Mouse (Mus musculus) limb, embryonic 10.5 days (tissue): ENCODE data around the gene Trim24. TPM values are rescaled to one million over a fixed set of nuclear protein-coding genes. Genes with fewer than 3 reads are reported as not detected.
A peak's percentile ranks its signal among the peaks of the same experiment; 100 is the strongest.
"Not testable (repeated sequence)": the region's sequence is repeated elsewhere in the genome, so short reads cannot be mapped to it uniquely, and the experiment has no call there.

Experiments used
- DNase-seq: peaks from one replicate; pipeline ENCODE4 v3.0.0-alpha.2; 2017; ENCODE audit warnings: low spot score
- H3K27ac ChIP-seq: fragments of 300-500 bp; sonication (generic); 2 replicates; pipeline ENCODE4 v1.5.1; 2016; ENCODE audit warnings: mild to moderate bottlenecking
- H3K27me3 ChIP-seq: fragments of 300-500 bp; sonication (generic); 2 replicates; pipeline ENCODE4 v1.6.1; 2016; ENCODE audit warnings: low read depth, mild to moderate bottlenecking; ENCODE audit not compliant: poor library complexity, severe bottlenecking
- H3K36me3 ChIP-seq: fragments of 300-500 bp; sonication (generic); 2 replicates; pipeline ENCODE4 v1.6.1; 2016; ENCODE audit warnings: mild to moderate bottlenecking, moderate library complexity
- H3K4me1 ChIP-seq: fragments of 300-500 bp; sonication (generic); 2 replicates; pipeline ENCODE4 v1.6.1; 2016
- H3K4me3 ChIP-seq: fragments of 300-500 bp; sonication (generic); 2 replicates; pipeline ENCODE4 v1.5.1; 2016; ENCODE audit warnings: mild to moderate bottlenecking, moderate library complexity
- H3K9me3 ChIP-seq: fragments of 300-500 bp; sonication (generic); replicated peaks from 2 replicates; pipeline ENCODE4 v1.6.1; 2016; ENCODE audit warnings: mild to moderate bottlenecking
- WGBS: fragments of 180-500 bp; shearing (Covaris S2); methylation state at CpG from one replicate; pipeline ENCODE4 v1.1.7; 2016; 5-methylcytosine and 5-hydroxymethylcytosine counted together
- polyA plus RNA-seq: library from polyadenylated mRNA; unstranded; fragments of >200 nt; fragmentation: Nextera tagmentation; extraction: Ambion mirVana; gene quantifications from 2 replicates; pipeline ENCODE4 v1.2.1, GENCODE M21; 2016

Trim24 gene
- polyA plus RNA-seq, 1 experiment from 2014 or later, result 21.9 TPM

DNA sequence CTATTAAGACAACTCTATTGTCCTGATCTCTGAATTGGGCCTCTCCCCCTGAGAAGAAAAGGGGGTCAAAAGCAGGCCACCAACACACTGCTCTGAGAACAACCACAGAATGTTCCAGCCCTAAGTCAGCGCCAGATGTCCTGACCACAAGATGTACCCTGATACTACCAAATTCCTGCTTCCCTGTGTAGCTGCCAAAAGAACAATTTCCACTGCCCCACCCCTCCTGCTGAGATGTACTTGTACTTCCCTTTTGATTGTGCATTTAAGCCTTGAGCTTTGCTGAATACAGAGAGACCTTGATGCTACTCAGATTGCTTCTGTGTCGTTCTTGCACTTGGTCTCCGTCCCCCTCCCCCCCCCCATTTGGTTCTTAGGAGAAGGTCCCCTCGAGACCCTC lies 23.1 kb upstream of the Trim24 start:
- not testable (repeated sequence) for DNase-seq, H3K27me3 ChIP-seq, H3K9me3 ChIP-seq, H3K4me3 ChIP-seq, H3K36me3 ChIP-seq, H3K4me1 ChIP-seq, H3K27ac ChIP-seq
- 97% methylated on average over 4 of the region's 4 CpGs for WGBS

- H3K27me3 ChIP-seq, result no peaks in the 10 kb centered on the region
- H3K4me1 ChIP-seq, result no peaks in the 10 kb centered on the region
- WGBS, result 90% methylated on average over 2 of the region's 2 CpGs
- no peak overlapping the region for H3K4me3 ChIP-seq
- no peak for DNase-seq
- no peaks in the 10 kb centered on the region for H3K36me3 ChIP-seq
- no peaks in the 10 kb centered on the region for H3K9me3 ChIP-seq
- no peak overlapping the region for H3K27ac ChIP-seq
These were observed 19.3 kb upstream of the Trim24 start for GRCm38 (mm10) chr6:37851352-37851751.

DNA sequence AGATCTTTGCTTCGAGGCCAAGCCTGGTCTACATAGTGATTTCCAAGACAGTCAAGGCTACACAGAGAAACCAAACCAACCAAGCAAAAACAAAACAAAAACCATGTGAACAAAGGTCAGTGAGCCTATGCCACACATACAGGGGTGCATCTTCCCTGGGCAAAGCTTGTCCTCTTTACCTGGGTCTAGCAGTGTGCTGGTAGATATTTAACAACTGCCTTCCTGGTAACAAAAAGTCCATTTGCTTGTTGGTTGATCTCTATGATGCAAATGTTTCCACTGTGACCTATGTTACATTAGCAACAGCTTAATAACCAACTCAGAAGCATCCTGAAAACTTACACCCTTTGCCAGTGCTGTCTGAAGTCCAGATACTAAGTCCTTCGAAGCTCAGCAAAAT lies 17.3 kb upstream of the Trim24 start:
- Histone ChIP-seq H3K4me3 (no peak overlapping the region), H3K4me1 (no peaks in the 10 kb centered on the region), H3K9me3 (no peaks in the 10 kb centered on the region), H3K27me3 (no peaks in the 10 kb centered on the region), H3K36me3 (no peaks in the 10 kb centered on the region), H3K27ac (no peak overlapping the region)
- WGBS, result 90% methylated on average over 2 of the region's 2 CpGs
- DNase-seq, result no peak

DNA sequence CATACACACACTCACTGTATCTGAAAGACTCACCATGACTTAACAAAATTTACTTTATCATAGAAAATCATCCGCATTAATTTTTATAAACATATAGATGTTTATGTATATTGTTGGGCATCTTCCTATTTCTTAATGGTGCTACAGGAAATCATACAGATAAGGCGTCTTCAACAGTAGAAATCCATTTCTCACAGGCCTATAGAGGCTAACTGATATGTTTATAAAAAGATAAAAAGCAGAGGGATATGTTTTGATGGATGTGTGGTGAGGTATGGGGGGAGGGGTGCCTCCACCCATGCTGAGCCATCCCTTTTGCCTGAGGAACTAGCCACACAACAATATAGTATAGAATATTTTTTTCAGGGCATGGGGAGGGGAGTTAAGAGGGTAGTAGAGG lies 15.2 kb upstream of the Trim24 start:
- Histone ChIP-seq H3K4me1 (no peaks in the 10 kb centered on the region), H3K36me3 (no peaks in the 10 kb centered on the region), H3K4me3 (no peak overlapping the region), H3K9me3 (no peaks in the 10 kb centered on the region), H3K27ac (no peak overlapping the region), H3K27me3 (no peaks in the 10 kb centered on the region)
- no peak for DNase-seq
- WGBS, result 93% methylated on average over 2 of the region's 2 CpGs

DNA sequence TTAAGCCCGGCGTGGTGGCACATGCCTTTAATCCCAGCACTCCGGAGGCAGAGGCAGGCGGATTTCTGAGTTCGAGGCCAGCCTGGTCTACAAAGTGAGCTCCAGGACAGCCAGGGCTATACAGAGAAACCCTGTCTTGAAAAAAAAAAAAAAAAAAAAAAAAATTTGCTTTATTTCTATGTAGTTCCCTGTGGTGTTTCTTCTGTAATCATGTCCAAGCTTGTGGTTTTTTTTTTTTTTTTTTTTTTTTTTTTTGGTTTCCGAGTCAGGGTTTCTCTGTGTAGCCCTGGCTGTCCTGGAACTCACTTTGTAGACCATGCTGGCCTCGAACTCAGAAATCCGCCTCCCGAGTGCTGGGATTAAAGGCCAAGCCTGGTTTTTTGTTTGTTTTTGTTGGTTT lies 14.3 kb upstream of the Trim24 start:
- not testable (repeated sequence) for H3K27ac ChIP-seq, H3K27me3 ChIP-seq, H3K36me3 ChIP-seq, H3K4me1 ChIP-seq, DNase-seq, H3K9me3 ChIP-seq, H3K4me3 ChIP-seq
- WGBS, result 90% methylated on average over 9 of the region's 9 CpGs

DNA sequence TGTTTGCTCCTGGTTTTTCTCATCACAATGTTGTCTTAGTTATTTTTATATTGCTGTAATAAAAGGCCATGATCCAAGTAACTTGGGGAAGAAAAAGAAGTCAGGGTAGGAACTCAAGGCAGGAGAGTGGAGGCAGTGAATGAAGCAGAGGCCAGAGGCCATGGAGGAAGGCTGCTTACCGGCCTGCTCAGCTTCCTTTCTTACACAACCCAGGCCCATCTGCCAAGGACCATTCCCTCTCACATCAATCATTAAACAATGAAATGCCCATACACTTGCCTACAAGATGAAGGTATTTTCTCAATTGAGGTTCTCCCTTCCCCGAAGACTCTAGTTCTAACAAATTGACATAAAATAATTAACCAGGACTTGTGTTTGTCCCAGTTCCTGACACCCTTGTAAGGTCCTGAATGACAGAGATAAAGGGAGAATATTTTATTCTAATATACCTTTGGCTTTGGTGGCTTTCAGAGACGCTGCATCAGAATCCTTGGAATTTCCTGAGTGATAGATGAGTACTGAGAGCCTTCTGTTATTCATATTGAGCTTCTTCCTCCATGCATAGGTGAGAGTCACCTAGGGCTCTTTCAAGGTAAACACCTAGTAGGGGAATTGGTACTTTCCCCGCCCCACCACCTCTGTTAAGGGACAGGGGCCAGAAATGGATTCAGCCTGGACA lies 13.3 kb upstream of the Trim24 start:
- 73% methylated on average over 4 of the region's 4 CpGs for WGBS
- no peaks in the 10 kb centered on the region for H3K36me3 ChIP-seq
- H3K27me3 ChIP-seq, result no peaks in the 10 kb centered on the region
- H3K27ac ChIP-seq, result no peak overlapping the region
- H3K4me3 ChIP-seq, result no peak overlapping the region
- H3K9me3 ChIP-seq, result no peaks in the 10 kb centered on the region
- no peaks in the 10 kb centered on the region for H3K4me1 ChIP-seq
- no peak for DNase-seq

- Histone ChIP-seq H3K27me3 (no peaks in the 10 kb centered on the region), H3K4me1 (no peaks in the 10 kb centered on the region), H3K27ac (no peak overlapping the region), H3K4me3 (no peak overlapping the region), H3K36me3 (no peaks in the 10 kb centered on the region), H3K9me3 (no peaks in the 10 kb centered on the region)
- WGBS, result 79% methylated on average over 4 of the region's 4 CpGs
- DNase-seq, result no peak
These were observed 12.5 kb upstream of the Trim24 start for GRCm38 (mm10) chr6:37858126-37858525.

- Histone ChIP-seq H3K27ac (no peak overlapping the region), H3K36me3 (no peaks in the 10 kb centered on the region), H3K9me3 (no peaks in the 10 kb centered on the region), H3K27me3 (no peaks in the 10 kb centered on the region), H3K4me1 (no peaks in the 10 kb centered on the region), H3K4me3 (no peak overlapping the region)
- 89% methylated on average over 7 of the region's 7 CpGs for WGBS
- DNase-seq, result no peak
These were observed 7.7 kb upstream of the Trim24 start for GRCm38 (mm10) chr6:37862893-37863292.

DNA sequence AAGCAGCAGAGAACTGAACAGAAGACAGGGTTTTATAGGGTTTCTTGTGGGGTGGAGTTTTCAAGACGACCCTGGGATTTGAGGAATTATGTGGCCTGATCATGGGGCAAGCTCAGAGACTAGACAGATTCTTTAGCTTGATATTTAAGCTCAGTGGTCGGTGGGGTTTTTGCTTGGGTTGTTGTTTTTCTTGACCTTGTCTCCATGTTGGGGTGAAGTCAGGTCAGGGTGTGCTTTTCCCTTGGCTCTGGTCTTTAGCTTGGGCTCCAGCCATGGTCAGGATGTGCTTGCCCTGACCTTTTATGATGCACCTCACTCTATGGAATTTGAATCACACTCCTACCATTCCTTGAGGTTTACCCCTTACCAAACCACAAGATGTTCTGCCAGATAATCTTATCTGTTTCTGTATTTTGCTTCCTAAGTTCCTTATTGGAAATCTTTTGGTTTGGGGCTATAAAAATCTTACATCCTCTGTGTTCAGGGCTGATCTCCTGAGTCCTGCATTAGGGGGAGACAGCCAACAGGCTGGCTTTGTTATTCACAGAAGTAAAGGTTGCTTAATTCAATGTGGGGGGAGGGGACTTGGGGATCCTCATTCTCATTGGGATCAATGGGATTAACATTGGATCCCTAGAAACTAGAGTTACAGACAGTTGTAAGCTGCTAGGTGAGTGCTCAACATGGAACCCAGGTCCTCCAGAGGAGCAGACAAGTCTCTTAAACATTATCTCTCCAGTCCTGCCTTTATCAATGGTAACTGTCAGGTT lies 6.5 kb upstream of the Trim24 start:
- no peak for DNase-seq
- no peaks in the 10 kb centered on the region for H3K36me3 ChIP-seq
- no peaks in the 10 kb centered on the region for H3K9me3 ChIP-seq
- H3K27me3 ChIP-seq, result no peaks in the 10 kb centered on the region
- no peak overlapping the region for H3K27ac ChIP-seq
- no peak overlapping the region for H3K4me3 ChIP-seq
- WGBS, result 79% methylated on average over 2 of the region's 2 CpGs
- H3K4me1 ChIP-seq, result no peaks in the 10 kb centered on the region

DNA sequence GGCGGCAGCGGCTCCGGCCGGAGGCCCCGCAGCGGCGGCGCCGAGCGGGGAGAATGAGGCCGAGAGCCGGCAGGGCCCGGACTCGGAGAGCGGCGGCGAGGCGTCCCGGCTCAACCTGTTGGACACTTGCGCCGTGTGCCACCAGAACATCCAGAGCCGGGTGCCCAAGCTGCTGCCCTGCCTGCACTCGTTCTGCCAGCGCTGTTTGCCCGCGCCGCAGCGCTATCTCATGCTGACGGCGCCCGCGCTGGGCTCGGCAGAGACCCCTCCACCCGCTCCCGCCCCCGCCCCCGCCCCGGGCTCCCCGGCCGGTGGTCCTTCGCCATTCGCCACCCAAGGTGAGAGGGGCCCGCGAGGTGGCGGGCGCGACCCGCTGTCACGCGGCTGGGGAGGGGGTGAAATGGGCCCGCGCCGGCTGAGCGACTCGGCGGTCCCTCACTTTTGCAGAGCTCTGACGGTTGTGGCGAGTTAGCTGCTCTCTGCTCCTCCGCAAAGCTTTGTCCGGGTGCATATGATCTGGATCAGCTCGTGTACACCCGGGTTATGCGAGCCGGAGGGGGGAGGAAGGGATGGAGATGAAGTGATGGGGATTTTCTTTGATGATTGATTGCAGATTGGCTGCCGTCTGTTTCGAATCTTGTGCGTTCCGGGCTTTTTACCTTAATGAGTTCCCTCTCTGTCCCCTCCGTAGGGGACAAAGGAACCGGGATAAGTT lies 683 bp downstream of the Trim24 start:
- under 1% methylated on average over 70 of the region's 70 CpGs for WGBS
- DNase-seq, result peak; percentile 85
- H3K27me3 ChIP-seq, result no peaks in the 10 kb centered on the region

GRCm38 (mm10) chr6:37872861-37873260 lies 2.2 kb downstream of the Trim24 start:
- H3K4me1 ChIP-seq, result peaks cover 4% of the 10 kb centered on the region; the same call in 1 of the 2 replicates
- peaks cover 57% of the 10 kb centered on the region for H3K36me3 ChIP-seq
- H3K9me3 ChIP-seq, result peaks cover 34% of the 10 kb centered on the region
- no peak overlapping the region for H3K4me3 ChIP-seq
- no peaks in the 10 kb centered on the region for H3K27me3 ChIP-seq
- no peak overlapping the region for H3K27ac ChIP-seq
- no peak for DNase-seq
- 83% methylated on average over 1 of the region's 1 CpGs for WGBS

More for the DNA sequence above, 683 bp downstream of the Trim24 start:
- peaks cover 25% of the 10 kb centered on the region for H3K9me3 ChIP-seq
- peak overlapping the region; percentile 99 for H3K27ac ChIP-seq
- peaks cover 41% of the 10 kb centered on the region for H3K36me3 ChIP-seq
- peaks cover 4% of the 10 kb centered on the region; the same call in 1 of the 2 replicates for H3K4me1 ChIP-seq
- H3K4me3 ChIP-seq, result peak overlapping the region; percentile 95

GRCm38 (mm10) chr6:37873731-37874130 lies 3.1 kb downstream of the Trim24 start:
- Histone ChIP-seq H3K36me3 (peaks cover 65% of the 10 kb centered on the region), H3K27me3 (no peaks in the 10 kb centered on the region), H3K27ac (no peak overlapping the region), H3K9me3 (peaks cover 34% of the 10 kb centered on the region), H3K4me3 (no peak overlapping the region), H3K4me1 (peaks cover 4% of the 10 kb centered on the region; the same call in 1 of the 2 replicates)
- no peak for DNase-seq

DNA sequence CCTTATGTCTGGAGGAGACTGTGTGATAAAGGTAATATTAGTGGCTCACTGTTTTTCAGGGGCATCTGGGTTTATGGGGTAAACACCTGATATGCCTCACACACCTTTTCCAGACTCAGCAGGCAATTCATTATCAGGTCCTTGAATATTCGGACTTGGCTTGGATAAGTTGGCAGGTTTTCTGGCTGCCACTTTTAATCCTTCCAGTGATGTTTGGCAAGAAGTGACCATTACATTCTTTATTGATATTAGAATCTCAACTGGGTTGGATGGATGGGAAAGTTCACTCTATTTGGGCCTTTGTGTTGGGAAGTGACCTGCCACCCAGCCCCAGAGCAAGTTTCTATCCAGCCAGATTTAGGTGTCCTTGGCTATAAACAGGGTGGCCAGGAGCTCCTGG lies 7.6 kb downstream of the Trim24 start:
- Histone ChIP-seq H3K27me3 (no peaks in the 10 kb centered on the region), H3K4me3 (no peak overlapping the region), H3K27ac (no peak overlapping the region), H3K4me1 (no peaks in the 10 kb centered on the region), H3K9me3 (peaks cover 30% of the 10 kb centered on the region), H3K36me3 (peaks cover 89% of the 10 kb centered on the region)
- DNase-seq, result no peak
- 90% methylated on average over 1 of the region's 1 CpGs for WGBS
